Mouse (Mus musculus) frontal cortex, postnatal 25 days (tissue): ENCODE data around the gene Pdcd6ip.

ENCODE experiments used
- DNase-seq, 2 experiments: peaks; one replicate each; pipeline ENCODE4 v3.0.0; 2022; ENCODE audit warnings: low spot score in 2 of 2

Pdcd6ip gene

GRCm38 (mm10) chr9:113626730-113627129 is 81.3 kb downstream of the Pdcd6ip start:
- DNase-seq: no peak

- no peak for DNase-seq
Observed at GRCm38 (mm10) chr9:113624086-113624485, 84.0 kb downstream of the Pdcd6ip start.

GRCm38 (mm10) chr9:113617081-113617480 is 91.0 kb downstream of the Pdcd6ip start:
- DNase-seq: no peak

DNA sequence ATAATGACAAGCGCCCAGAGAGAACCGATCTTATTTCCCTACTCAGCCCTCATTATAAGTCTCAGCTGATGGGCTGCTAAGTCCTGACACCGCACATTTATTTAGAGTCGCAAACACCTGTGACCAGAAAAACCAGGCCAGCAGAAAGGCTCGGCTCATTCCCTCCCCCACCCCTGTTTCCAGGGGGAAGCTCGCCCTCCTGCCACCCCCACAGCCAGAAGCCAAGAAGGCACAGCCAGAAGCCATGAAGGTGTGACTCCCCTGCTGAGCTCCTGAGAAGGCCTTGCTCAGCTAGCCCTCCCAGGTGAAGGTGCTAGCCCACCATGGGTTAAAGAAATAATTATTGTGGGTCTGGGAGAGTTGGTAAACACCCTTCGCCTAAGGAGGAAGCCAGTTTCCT is 97.3 kb downstream of the Pdcd6ip start:
- no peak for DNase-seq

GRCm38 (mm10) chr9:113602140-113602539 is 105.9 kb downstream of the Pdcd6ip start:
- DNase-seq: no peak
